Mouse (Mus musculus): ENCODE results near the gene Sco1.

GRCm38 (mm10) chr11:67023802-67024340 lies 28.6 kb upstream of the Sco1 start:
- no peak for TF ChIP-seq POLR2A (IDR thresholded peaks at IDR 0.05; ENCODE audit: borderline replicate concordance, control insufficient read depth, low read depth, low read length)
- TF ChIP-seq CTCF (IDR thresholded peaks at IDR 0.05; ENCODE audit: control insufficient read depth, insufficient read depth, low read length): no peak
